Mouse (Mus musculus) E14TG2a.4 (cell line): ENCODE results near the gene Apod.

Experiments used
- H3K27me3 ChIP-seq: 2 replicates; pipeline ENCODE4 v1.6.1; 2014; ENCODE audit warnings: low read length, control low read depth; ENCODE audit not compliant: insufficient read depth
- H3K36me3 ChIP-seq: 2 replicates; pipeline ENCODE4 v1.6.1; 2014; ENCODE audit warnings: low read length, control low read depth; ENCODE audit not compliant: insufficient read depth
- H3K4me1 ChIP-seq: replicated peaks from 2 replicates; pipeline ENCODE4 v1.6.1; 2014; ENCODE audit warnings: low read depth, low read length, control low read depth
- H3K4me3 ChIP-seq: replicated peaks from 2 replicates; pipeline ENCODE4 v1.5.1; 2014; ENCODE audit warnings: mild to moderate bottlenecking, low read length
- H3K9me3 ChIP-seq: 2 replicates; pipeline ENCODE4 v1.6.1; 2014; ENCODE audit warnings: low read length, control low read depth
- CTCF ChIP-seq: conservative IDR thresholded peaks from 2 replicates; pipeline ENCODE4 v1.5.1; 2014; ENCODE audit warnings: low read length
- NANOG ChIP-seq: IDR thresholded peaks from 2 replicates; pipeline ENCODE4 v1.6.1; 2014; ENCODE audit warnings: borderline replicate concordance, low read length, mixed read lengths
- POU5F1 ChIP-seq: IDR thresholded peaks from 2 replicates; pipeline ENCODE4 v1.6.1; 2014; ENCODE audit warnings: low read length, borderline replicate concordance

Gene Apod

GRCm38 (mm10) chr16:31300883-31301532 is 13.6 kb downstream of the Apod start:
- H3K4me3 ChIP-seq, result peak overlapping the region; percentile 57
- H3K9me3 ChIP-seq, result no peaks in the 10 kb centered on the region
- H3K4me1 ChIP-seq, result peaks cover 87% of the 10 kb centered on the region
- no peaks in the 10 kb centered on the region for H3K27me3 ChIP-seq
- no peaks in the 10 kb centered on the region for H3K36me3 ChIP-seq
- TF ChIP-seq NANOG (no peak), POU5F1 (peak; percentile 59; the same call in 1 of the 2 replicates)

GRCm38 (mm10) chr16:31300467-31300866 is 14.1 kb downstream of the Apod start:
- H3K9me3 ChIP-seq, result no peaks in the 10 kb centered on the region
- TF ChIP-seq NANOG, result no peak; the same call in 1 of the 2 replicates

GRCm38 (mm10) chr16:31299960-31300353 is 14.7 kb downstream of the Apod start:
- no peaks in the 10 kb centered on the region for H3K36me3 ChIP-seq
- H3K4me3 ChIP-seq, result peak overlapping the region; percentile 53
- peaks cover 84% of the 10 kb centered on the region for H3K4me1 ChIP-seq
- no peaks in the 10 kb centered on the region for H3K27me3 ChIP-seq
- H3K9me3 ChIP-seq, result no peaks in the 10 kb centered on the region
- peak; percentile 40; the same call in 1 of the 2 replicates for TF ChIP-seq NANOG
- no peak for TF ChIP-seq POU5F1
- TF ChIP-seq CTCF, result no peak

More at GRCm38 (mm10) chr16:31300467-31300866, 14.1 kb downstream of the Apod start:
- no peaks in the 10 kb centered on the region for H3K27me3 ChIP-seq
- no peaks in the 10 kb centered on the region for H3K36me3 ChIP-seq
- H3K4me1 ChIP-seq, result peaks cover 85% of the 10 kb centered on the region
- peak overlapping the region; percentile 57 for H3K4me3 ChIP-seq

GRCm38 (mm10) chr16:31299164-31299959 is 15.2 kb downstream of the Apod start:
- no peaks in the 10 kb centered on the region for H3K36me3 ChIP-seq
- no peaks in the 10 kb centered on the region for H3K9me3 ChIP-seq
- TF ChIP-seq NANOG, result no peak
- TF ChIP-seq CTCF, result no peak
- no peak for TF ChIP-seq POU5F1
- H3K4me3 ChIP-seq, result peak overlapping the region; percentile 53
- H3K27me3 ChIP-seq, result no peaks in the 10 kb centered on the region
- peaks cover 79% of the 10 kb centered on the region for H3K4me1 ChIP-seq

GRCm38 (mm10) chr16:31297113-31297512 is 17.5 kb downstream of the Apod start:
- no peak for TF ChIP-seq POU5F1
- Histone ChIP-seq H3K9me3 (no peaks in the 10 kb centered on the region), H3K27me3 (no peaks in the 10 kb centered on the region), H3K4me3 (no peak overlapping the region; the same call in 1 of the 2 replicates), H3K36me3 (no peaks in the 10 kb centered on the region), H3K4me1 (peaks cover 58% of the 10 kb centered on the region)

- no peaks in the 10 kb centered on the region for H3K9me3 ChIP-seq
- H3K4me3 ChIP-seq, result no peak overlapping the region
- no peak for TF ChIP-seq CTCF
- no peak for TF ChIP-seq NANOG
- TF ChIP-seq POU5F1, result no peak
- H3K4me1 ChIP-seq, result peaks cover 30% of the 10 kb centered on the region
- no peaks in the 10 kb centered on the region for H3K36me3 ChIP-seq
- no peaks in the 10 kb centered on the region for H3K27me3 ChIP-seq
These were observed 20.8 kb downstream of the Apod start for GRCm38 (mm10) chr16:31293761-31294160.

- Histone ChIP-seq H3K4me3 (no peak overlapping the region), H3K4me1 (peaks cover 17% of the 10 kb centered on the region)
These were observed 23.8 kb downstream of the Apod start for GRCm38 (mm10) chr16:31290751-31291365.

GRCm38 (mm10) chr16:31290281-31290680 is 24.3 kb downstream of the Apod start:
- no peaks in the 10 kb centered on the region for H3K27me3 ChIP-seq
- H3K36me3 ChIP-seq, result no peaks in the 10 kb centered on the region
- no peak overlapping the region for H3K4me3 ChIP-seq
- TF ChIP-seq NANOG (no peak), POU5F1 (no peak), CTCF (no peak)
- no peaks in the 10 kb centered on the region for H3K9me3 ChIP-seq
- H3K4me1 ChIP-seq, result peaks cover 14% of the 10 kb centered on the region

More at GRCm38 (mm10) chr16:31290751-31291365, 23.8 kb downstream of the Apod start:
- Histone ChIP-seq H3K9me3 (no peaks in the 10 kb centered on the region), H3K36me3 (no peaks in the 10 kb centered on the region), H3K27me3 (no peaks in the 10 kb centered on the region)
- no peak for TF ChIP-seq POU5F1
- TF ChIP-seq NANOG, result no peak
- no peak for TF ChIP-seq CTCF

- H3K9me3 ChIP-seq, result no peaks in the 10 kb centered on the region
- no peak overlapping the region for H3K4me3 ChIP-seq
- H3K27me3 ChIP-seq, result no peaks in the 10 kb centered on the region
- H3K36me3 ChIP-seq, result no peaks in the 10 kb centered on the region
- peaks cover 14% of the 10 kb centered on the region for H3K4me1 ChIP-seq
- no peak for TF ChIP-seq NANOG
- no peak for TF ChIP-seq CTCF
- TF ChIP-seq POU5F1, result no peak
These were observed 26.9 kb downstream of the Apod start for GRCm38 (mm10) chr16:31287712-31288111.
